Mouse (Mus musculus): ENCODE measurements around the gene Ext2. TPM values are rescaled to one million over a fixed set of nuclear protein-coding genes. Genes with fewer than 3 reads are reported as not detected.

Ext2 gene
- polyA plus RNA-seq, 1 experiment from 2014 or later, result 81.5 TPM

- Histone ChIP-seq H3K9ac (ENCODE audit: low read depth, low read length) (peak within 1 kb of the TSS; percentile 83), H3K4me1 (ENCODE audit: control insufficient read depth, insufficient read depth, low read length) (peaks cover 9% of the 10 kb centered on the region), H3K36me3 (ENCODE audit: control insufficient read depth, insufficient read depth, low read length) (peaks cover 1% of the 10 kb centered on the region; the same call in 1 of the 2 replicates), H3K4me3 (ENCODE audit: low read length) (peak within 1 kb of the TSS; percentile 70), H3K27me3 (replicated peaks; ENCODE audit: control insufficient read depth, insufficient read depth, low read length) (no peaks in the 10 kb centered on the region), H3K4me2 (ENCODE audit: low read depth, low read length) (peak within 1 kb of the TSS; percentile 93), H3K27ac (ENCODE audit: low read length) (peak within 1 kb of the TSS; percentile 93), H3K9me3 (ENCODE audit: control insufficient read depth, low read length) (no peaks in the 10 kb centered on the region)
- WGBS, result 1% methylated on average over 28 of the region's 28 CpGs
- peak; percentile 96 for ATAC-seq
Observed at GRCm38 (mm10) chr2:93849505-93850089, 27.2 kb upstream of the Ext2 start, which contains the start of gene Accs. Gene Accs (minus strand): TSS chr2:93849943.

- 93% methylated on average over 3 of the region's 3 CpGs for WGBS
Observed at GRCm38 (mm10) chr2:93841349-93841748, 19.0 kb upstream of the Ext2 start.

GRCm38 (mm10) chr2:93840109-93840508 is 17.7 kb upstream of the Ext2 start:
- Histone ChIP-seq H3K9ac (ENCODE audit: low read depth, low read length) (no peak overlapping the region), H3K9me3 (ENCODE audit: control insufficient read depth, low read length) (no peaks in the 10 kb centered on the region), H3K27me3 (replicated peaks; ENCODE audit: control insufficient read depth, insufficient read depth, low read length) (no peaks in the 10 kb centered on the region), H3K4me3 (ENCODE audit: low read length) (no peak overlapping the region), H3K4me2 (ENCODE audit: low read depth, low read length) (no peak overlapping the region), H3K36me3 (ENCODE audit: control insufficient read depth, insufficient read depth, low read length) (peaks cover 14% of the 10 kb centered on the region), H3K4me1 (ENCODE audit: control insufficient read depth, insufficient read depth, low read length) (no peaks in the 10 kb centered on the region), H3K27ac (ENCODE audit: low read length) (no peak overlapping the region)
- no peak for ATAC-seq
- WGBS, result 75% methylated on average over 6 of the region's 6 CpGs

More at GRCm38 (mm10) chr2:93841349-93841748, 19.0 kb upstream of the Ext2 start:
- no peak overlapping the region for H3K9ac ChIP-seq (ENCODE audit: low read depth, low read length)
- H3K36me3 ChIP-seq (ENCODE audit: control insufficient read depth, insufficient read depth, low read length), result peaks cover 14% of the 10 kb centered on the region
- no peaks in the 10 kb centered on the region for H3K27me3 ChIP-seq (replicated peaks; ENCODE audit: control insufficient read depth, insufficient read depth, low read length)
- no peak for ATAC-seq
- H3K4me2 ChIP-seq (ENCODE audit: low read depth, low read length), result no peak overlapping the region
- no peak overlapping the region for H3K27ac ChIP-seq (ENCODE audit: low read length)
- H3K4me3 ChIP-seq (ENCODE audit: low read length), result no peak overlapping the region
- H3K4me1 ChIP-seq (ENCODE audit: control insufficient read depth, insufficient read depth, low read length), result no peaks in the 10 kb centered on the region
- no peaks in the 10 kb centered on the region for H3K9me3 ChIP-seq (ENCODE audit: control insufficient read depth, low read length)

GRCm38 (mm10) chr2:93838931-93839330 is 16.6 kb upstream of the Ext2 start:
- no peak overlapping the region for H3K4me2 ChIP-seq (ENCODE audit: low read depth, low read length)
- ATAC-seq, result no peak
- H3K4me3 ChIP-seq (ENCODE audit: low read length), result no peak overlapping the region
- no peaks in the 10 kb centered on the region for H3K27me3 ChIP-seq (replicated peaks; ENCODE audit: control insufficient read depth, insufficient read depth, low read length)
- 93% methylated on average over 4 of the region's 4 CpGs for WGBS
- H3K36me3 ChIP-seq (ENCODE audit: control insufficient read depth, insufficient read depth, low read length), result peaks cover 8% of the 10 kb centered on the region
- no peaks in the 10 kb centered on the region for H3K4me1 ChIP-seq (ENCODE audit: control insufficient read depth, insufficient read depth, low read length)
- H3K9ac ChIP-seq (ENCODE audit: low read depth, low read length), result no peak overlapping the region
- H3K9me3 ChIP-seq (ENCODE audit: control insufficient read depth, low read length), result no peaks in the 10 kb centered on the region
- no peak overlapping the region for H3K27ac ChIP-seq (ENCODE audit: low read length)

- no peaks in the 10 kb centered on the region for H3K9me3 ChIP-seq (ENCODE audit: control insufficient read depth, low read length)
- no peaks in the 10 kb centered on the region for H3K27me3 ChIP-seq (replicated peaks; ENCODE audit: control insufficient read depth, insufficient read depth, low read length)
- no peaks in the 10 kb centered on the region for H3K4me1 ChIP-seq (ENCODE audit: control insufficient read depth, insufficient read depth, low read length)
- H3K9ac ChIP-seq (ENCODE audit: low read depth, low read length), result no peak overlapping the region
- H3K36me3 ChIP-seq (ENCODE audit: control insufficient read depth, insufficient read depth, low read length), result peaks cover 4% of the 10 kb centered on the region
- no peak overlapping the region for H3K4me3 ChIP-seq (ENCODE audit: low read length)
- H3K4me2 ChIP-seq (ENCODE audit: low read depth, low read length), result no peak overlapping the region
- no peak overlapping the region for H3K27ac ChIP-seq (ENCODE audit: low read length)
- ATAC-seq, result no peak
- WGBS, result 75% methylated on average over 13 of the region's 13 CpGs
Observed at GRCm38 (mm10) chr2:93836232-93836785, 13.9 kb upstream of the Ext2 start.

- Histone ChIP-seq H3K36me3 (ENCODE audit: control insufficient read depth, insufficient read depth, low read length) (no peaks in the 10 kb centered on the region; the same call in 1 of the 2 replicates), H3K4me2 (ENCODE audit: low read depth, low read length) (no peak overlapping the region), H3K27ac (ENCODE audit: low read length) (no peak overlapping the region), H3K4me3 (ENCODE audit: low read length) (no peak overlapping the region), H3K9me3 (ENCODE audit: control insufficient read depth, low read length) (no peaks in the 10 kb centered on the region), H3K9ac (ENCODE audit: low read depth, low read length) (no peak overlapping the region), H3K27me3 (replicated peaks; ENCODE audit: control insufficient read depth, insufficient read depth, low read length) (no peaks in the 10 kb centered on the region), H3K4me1 (ENCODE audit: control insufficient read depth, insufficient read depth, low read length) (no peaks in the 10 kb centered on the region)
- ATAC-seq, result no peak
- WGBS, result 75% methylated on average over 11 of the region's 11 CpGs
Observed at GRCm38 (mm10) chr2:93835596-93835995, 13.2 kb upstream of the Ext2 start.

GRCm38 (mm10) chr2:93823519-93823918 is 1.2 kb upstream of the Ext2 start:
- Histone ChIP-seq H3K4me2 (ENCODE audit: low read depth, low read length) (no peak overlapping the region), H3K36me3 (ENCODE audit: control insufficient read depth, insufficient read depth, low read length) (0 out of 2 replicates have a peak, but pooled peaks cover 4% of the 10 kb centered on the region), H3K27ac (ENCODE audit: low read length) (no peak overlapping the region), H3K4me3 (ENCODE audit: low read length) (no peak overlapping the region), H3K9me3 (ENCODE audit: control insufficient read depth, low read length) (no peaks in the 10 kb centered on the region), H3K4me1 (ENCODE audit: control insufficient read depth, insufficient read depth, low read length) (peaks cover 10% of the 10 kb centered on the region), H3K27me3 (replicated peaks; ENCODE audit: control insufficient read depth, insufficient read depth, low read length) (no peaks in the 10 kb centered on the region), H3K9ac (ENCODE audit: low read depth, low read length) (no peak overlapping the region)
- 23% methylated on average over 8 of the region's 8 CpGs for WGBS
- ATAC-seq, result 0 out of 2 replicates have a peak, but pooled peaks have one; percentile 24

GRCm38 (mm10) chr2:93817791-93818190 is 4.6 kb downstream of the Ext2 start:
- no peak overlapping the region for H3K9ac ChIP-seq (ENCODE audit: low read depth, low read length)
- 0 out of 2 replicates have a peak, but pooled peaks cover 6% of the 10 kb centered on the region for H3K36me3 ChIP-seq (ENCODE audit: control insufficient read depth, insufficient read depth, low read length)
- peaks cover 10% of the 10 kb centered on the region for H3K4me1 ChIP-seq (ENCODE audit: control insufficient read depth, insufficient read depth, low read length)
- H3K9me3 ChIP-seq (ENCODE audit: control insufficient read depth, low read length), result no peaks in the 10 kb centered on the region
- H3K27ac ChIP-seq (ENCODE audit: low read length), result no peak overlapping the region
- H3K4me3 ChIP-seq (ENCODE audit: low read length), result no peak overlapping the region
- ATAC-seq, result no peak
- H3K27me3 ChIP-seq (replicated peaks; ENCODE audit: control insufficient read depth, insufficient read depth, low read length), result no peaks in the 10 kb centered on the region
- WGBS, result 94% methylated on average over 5 of the region's 5 CpGs
- H3K4me2 ChIP-seq (ENCODE audit: low read depth, low read length), result no peak overlapping the region

- Histone ChIP-seq H3K9me3 (ENCODE audit: control insufficient read depth, low read length) (no peaks in the 10 kb centered on the region), H3K4me1 (ENCODE audit: control insufficient read depth, insufficient read depth, low read length) (no peaks in the 10 kb centered on the region), H3K4me3 (ENCODE audit: low read length) (no peak overlapping the region), H3K9ac (ENCODE audit: low read depth, low read length) (no peak overlapping the region), H3K4me2 (ENCODE audit: low read depth, low read length) (no peak overlapping the region), H3K36me3 (ENCODE audit: control insufficient read depth, insufficient read depth, low read length) (peaks cover 5% of the 10 kb centered on the region; the same call in 1 of the 2 replicates), H3K27me3 (replicated peaks; ENCODE audit: control insufficient read depth, insufficient read depth, low read length) (no peaks in the 10 kb centered on the region), H3K27ac (ENCODE audit: low read length) (no peak overlapping the region)
- no peak for ATAC-seq
- WGBS, result 91% methylated on average over 22 of the region's 22 CpGs
Observed at GRCm38 (mm10) chr2:93813343-93813742, 9.0 kb downstream of the Ext2 start.
